Mouse (Mus musculus) layer of hippocampus, postnatal 10 days (tissue): ENCODE measurements around the gene 2310007B03Rik. TPM values are rescaled to one million over a fixed set of nuclear protein-coding genes. Genes with fewer than 3 reads are reported as not detected.

Experiments
- DNase-seq, 2 experiments: peaks; one replicate each; pipeline ENCODE4 v3.0.0; 2021; ENCODE audit warnings: low spot score in 2 of 2
- total RNA-seq, 2 experiments: library from RNA; stranded (reverse); gene quantifications; 2 replicates each; pipeline ENCODE4 v1.2.3; 2021

The 2310007B03Rik gene
- total RNA-seq, 2 experiments from 2014 or later = not detected

- peak; percentile 73 to 78 for DNase-seq
Observed at GRCm38 (mm10) chr1:93114713-93115463, 45.9 kb downstream of the 2310007B03Rik start.

- DNase-seq = no peak
Observed at GRCm38 (mm10) chr1:93102700-93103099, 58.0 kb downstream of the 2310007B03Rik start.

GRCm38 (mm10) chr1:93101571-93102061 lies 59.1 kb downstream of the 2310007B03Rik start, which contains the start of gene Kif1a:
TSS of gene Kif1a (minus strand) at chr1:93101951.
- DNase-seq = peak; percentile 84 to 89

Other genes with a start within 250 kb of the 2310007B03Rik start
- 10 to 100 TPM; 50.7 to 55.1 TPM for gene Capn10, start 226.6 kb downstream of the 2310007B03Rik start, total RNA-seq
- gene Gpr35, start 210.1 kb downstream of the 2310007B03Rik start, total RNA-seq = under 1 TPM; 0.11 to 0.78 TPM
- gene Aqp12, start 154.6 kb downstream of the 2310007B03Rik start, total RNA-seq = not detected
- 100 to 1,000 TPM; 704 to 762 TPM for gene Kif1a, start 59.0 kb downstream of the 2310007B03Rik start, total RNA-seq
- gene Agxt, start 25.7 kb downstream of the 2310007B03Rik start, total RNA-seq = not detected
- under 1 TPM; 0.80 to 0.98 TPM for gene Crocc2, start 7.8 kb upstream of the 2310007B03Rik start, total RNA-seq
- 10 to 100 TPM in 1 of 2 experiments, 1 to 10 TPM in 1; 9.3 to 10.2 TPM for gene Sned1, start 74.9 kb upstream of the 2310007B03Rik start, total RNA-seq
- 10 to 100 TPM; 18.9 to 20.4 TPM for gene Mterf4, start 145.0 kb upstream of the 2310007B03Rik start, total RNA-seq
- 10 to 100 TPM; 62.1 to 73.1 TPM for gene Ppp1r7, start 181.9 kb upstream of the 2310007B03Rik start, total RNA-seq
- gene Pask, start 182.5 kb upstream of the 2310007B03Rik start, total RNA-seq = 1 to 10 TPM; 7.6 to 7.7 TPM
- under 1 TPM; 0.18 TPM for gene Ano7, start 213.0 kb upstream of the 2310007B03Rik start, total RNA-seq